Mouse (Mus musculus) bone marrow macrophage, adult 2 months (primary cell): ENCODE data around the gene Thegl. TPM values are rescaled to one million over a fixed set of nuclear protein-coding genes. Genes with fewer than 3 reads are reported as not detected.
A peak's percentile ranks its signal among the peaks of the same experiment; 100 is the strongest.

Experiments used
- H3K27ac ChIP-seq: 2 replicates; pipeline ENCODE4 v1.5.1; 2012; ENCODE audit warnings: low read depth, low read length; ENCODE audit not compliant: insufficient read depth
- H3K4me1 ChIP-seq: 2 replicates; pipeline ENCODE4 v1.6.1; 2012; ENCODE audit warnings: low read length; ENCODE audit not compliant: control insufficient read depth, insufficient read depth
- H3K4me3 ChIP-seq: 2 replicates; pipeline ENCODE4 v1.5.1; 2012; ENCODE audit warnings: mild to moderate bottlenecking, low read length, moderate library complexity; ENCODE audit not compliant: insufficient read depth
- CTCF ChIP-seq: IDR thresholded peaks from 2 replicates; pipeline ENCODE4 v1.5.1; 2012; ENCODE audit warnings: low read depth, mild to moderate bottlenecking, low read length, moderate library complexity
- POLR2A ChIP-seq: IDR thresholded peaks from 2 replicates; pipeline ENCODE4 v1.6.1; 2012; ENCODE audit warnings: mild to moderate bottlenecking, low read depth, low read length, borderline replicate concordance
- polyA plus RNA-seq: library from polyadenylated mRNA; stranded (reverse); fragments of >200 nt; gene quantifications from 2 replicates; pipeline ENCODE4 v1.2.4, GENCODE M21; 2012; ENCODE audit not compliant: missing spikeins, insufficient read depth, insufficient read length

Gene Thegl
- polyA plus RNA-seq, 1 experiment, result not detected

DNA sequence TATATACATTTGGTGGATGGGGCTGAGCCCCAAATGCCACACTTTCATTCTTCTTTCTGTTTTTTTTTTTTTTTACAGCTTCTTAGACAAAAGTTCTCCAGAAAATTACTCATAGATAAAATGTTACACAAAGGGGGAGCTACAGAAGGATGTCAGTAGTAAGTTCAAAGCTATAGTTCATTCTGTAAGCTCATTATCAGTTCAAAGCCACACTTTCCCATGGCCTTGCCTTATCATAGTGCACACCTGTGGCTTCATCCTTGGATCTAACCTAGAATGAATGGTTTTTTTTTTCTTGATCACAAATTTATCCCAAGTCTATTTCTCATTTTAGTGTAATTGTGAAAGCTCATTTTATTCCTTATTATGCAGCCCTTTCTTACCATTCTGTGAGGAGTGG, 23.6 kb downstream of the Thegl start:
- Histone ChIP-seq H3K4me3 (no peak overlapping the region), H3K27ac (no peak overlapping the region), H3K4me1 (no peaks in the 10 kb centered on the region)
- TF ChIP-seq CTCF (no peak), POLR2A (no peak)

DNA sequence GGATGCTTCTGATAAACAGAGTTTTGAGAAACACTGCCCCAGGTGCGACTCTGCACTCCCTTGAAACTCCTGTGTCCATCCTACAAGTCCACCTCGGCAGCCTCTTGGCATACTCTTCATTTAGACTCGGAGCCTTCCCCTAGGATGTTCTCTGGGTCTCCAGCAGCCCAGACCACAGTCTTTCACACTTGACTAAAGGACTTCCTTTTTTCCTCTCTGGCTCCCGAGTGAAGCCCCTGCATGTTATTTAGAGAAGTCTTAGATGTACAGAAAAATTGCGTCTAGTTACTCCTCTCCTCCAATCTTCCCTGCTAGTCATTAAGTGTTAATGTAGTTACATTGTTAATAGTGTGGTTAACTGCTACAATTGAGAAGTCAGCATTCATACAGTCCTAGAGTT, 28.5 kb downstream of the Thegl start:
- Histone ChIP-seq H3K4me1 (no peaks in the 10 kb centered on the region), H3K4me3 (no peak overlapping the region), H3K27ac (no peak overlapping the region)
- no peak for TF ChIP-seq CTCF
- TF ChIP-seq POLR2A, result no peak

- no peak overlapping the region for H3K27ac ChIP-seq
- TF ChIP-seq POLR2A, result no peak
- TF ChIP-seq CTCF, result no peak
- H3K4me1 ChIP-seq, result no peaks in the 10 kb centered on the region
- H3K4me3 ChIP-seq, result no peak overlapping the region
Measured at GRCm38 (mm10) chr5:77052616-77053015, 36.8 kb downstream of the Thegl start.

DNA sequence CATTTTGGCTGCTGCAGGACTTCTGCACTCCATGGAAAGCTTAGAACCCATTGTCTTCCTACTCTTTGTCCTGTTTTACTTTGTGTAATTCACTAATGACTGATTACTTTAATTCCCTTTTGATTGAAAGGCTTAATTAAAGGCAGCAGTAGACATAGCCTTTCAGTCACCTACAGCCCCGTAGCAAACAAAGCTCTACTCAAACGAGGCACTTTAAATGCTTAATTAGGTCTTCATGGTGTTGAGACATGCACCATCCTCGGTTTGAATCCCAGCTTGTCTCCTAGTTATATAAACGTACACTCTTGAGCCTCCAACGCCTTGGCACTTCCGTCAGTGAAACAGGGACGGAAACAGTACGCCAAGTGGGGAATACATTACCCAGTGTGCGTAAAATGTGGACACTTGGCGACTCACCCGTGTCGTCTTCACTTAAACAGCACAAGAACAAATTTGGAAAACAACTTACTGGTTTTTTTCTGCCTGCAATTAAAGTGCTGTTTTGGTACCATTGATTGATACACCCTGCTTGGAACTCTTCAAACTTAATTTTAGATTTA, 41.1 kb downstream of the Thegl start:
- H3K4me1 ChIP-seq, result no peaks in the 10 kb centered on the region
- H3K4me3 ChIP-seq, result no peak overlapping the region
- no peak overlapping the region for H3K27ac ChIP-seq
- TF ChIP-seq CTCF, result no peak
- TF ChIP-seq POLR2A, result no peak

DNA sequence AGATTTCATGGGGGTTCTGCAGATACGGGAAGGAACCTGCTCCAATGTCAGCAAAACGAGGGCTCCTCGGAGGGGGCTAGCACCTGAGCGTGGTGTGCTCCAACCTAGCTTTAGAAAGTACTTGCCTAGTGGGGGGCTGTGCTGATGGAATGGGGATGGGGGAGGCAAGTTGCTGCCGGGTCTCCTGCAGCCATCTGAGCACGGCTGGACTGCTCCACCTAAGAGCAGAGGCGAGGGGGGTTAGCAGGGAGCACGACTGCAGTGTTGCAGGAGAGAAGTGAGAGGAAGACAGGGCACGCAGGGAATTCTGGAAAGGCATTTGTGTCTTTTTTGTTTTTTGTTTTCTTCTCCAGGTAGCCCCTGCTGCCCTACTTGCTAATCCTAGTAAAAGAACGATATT, 44.5 kb downstream of the Thegl start:
- Histone ChIP-seq H3K4me3 (no peak overlapping the region), H3K4me1 (no peaks in the 10 kb centered on the region), H3K27ac (no peak overlapping the region)
- TF ChIP-seq CTCF (no peak), POLR2A (no peak)

GRCm38 (mm10) chr5:77061372-77062038, 45.7 kb downstream of the Thegl start:
- Histone ChIP-seq H3K4me1 (no peaks in the 10 kb centered on the region), H3K4me3 (no peak overlapping the region), H3K27ac (no peak overlapping the region)
- TF ChIP-seq POLR2A, result no peak
- TF ChIP-seq CTCF, result peak; percentile 72

DNA sequence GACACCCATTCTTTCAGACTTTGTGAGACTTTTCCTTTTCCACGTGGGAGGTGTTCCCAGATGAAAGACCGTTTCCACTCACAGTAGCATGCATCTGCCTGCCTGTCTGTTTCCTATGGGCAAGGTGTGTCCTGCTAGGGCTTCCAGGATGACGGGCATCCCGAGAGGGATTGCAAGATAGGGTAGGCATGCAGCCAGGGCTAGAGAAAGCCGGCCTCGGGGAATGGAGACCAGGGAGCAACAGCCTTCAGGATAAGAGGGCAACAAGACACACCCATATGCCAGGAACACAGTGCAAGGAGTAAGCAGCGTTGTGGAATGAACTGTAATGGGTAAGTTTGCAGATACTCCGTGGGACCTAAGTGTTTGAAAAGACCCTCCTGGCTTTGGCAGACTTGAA, 51.5 kb downstream of the Thegl start:
- no peak overlapping the region for H3K27ac ChIP-seq
- H3K4me1 ChIP-seq, result no peaks in the 10 kb centered on the region
- TF ChIP-seq CTCF (no peak), POLR2A (no peak)
- no peak overlapping the region for H3K4me3 ChIP-seq

DNA sequence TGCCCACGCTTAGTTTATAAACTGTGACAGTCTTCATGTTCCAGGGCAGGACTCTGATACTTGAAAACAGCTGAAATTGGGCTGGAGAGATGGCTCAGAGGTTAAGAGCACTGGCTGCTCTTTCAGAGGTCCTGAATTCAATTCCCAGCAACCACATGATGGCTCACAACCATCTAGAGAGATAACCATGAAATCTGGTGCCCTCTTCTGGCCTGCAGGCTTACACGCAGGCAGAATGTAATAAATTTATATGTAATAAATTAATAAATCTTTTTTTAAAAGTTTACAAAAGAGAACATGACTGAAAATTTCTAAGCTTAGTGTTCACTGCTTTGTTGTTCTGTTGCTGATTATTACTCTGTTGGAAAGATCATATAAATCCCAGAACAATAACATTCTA, 55.2 kb downstream of the Thegl start:
- Histone ChIP-seq H3K27ac (no peak overlapping the region), H3K4me1 (no peaks in the 10 kb centered on the region)
- no peak for TF ChIP-seq POLR2A

DNA sequence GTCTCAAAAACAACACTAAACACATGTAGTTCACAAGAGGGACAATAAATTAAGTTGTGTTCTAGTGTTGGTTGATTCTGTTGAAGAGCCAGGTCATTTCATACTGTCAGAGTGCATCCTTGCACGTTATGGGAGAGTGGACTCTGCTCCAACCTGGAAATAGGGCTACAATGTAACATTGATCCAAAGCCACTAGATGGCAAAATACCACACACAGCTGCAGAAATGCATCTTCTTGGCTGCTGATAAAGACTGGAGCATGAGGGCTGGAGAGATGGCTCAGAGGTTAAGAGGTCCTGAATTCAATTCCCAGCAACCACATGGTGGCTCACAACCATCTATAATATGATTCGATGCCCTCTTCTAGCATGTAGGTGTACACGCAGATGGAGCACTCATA, 55.8 kb downstream of the Thegl start:
- TF ChIP-seq POLR2A, result no peak
- no peak for TF ChIP-seq CTCF
- no peak overlapping the region for H3K27ac ChIP-seq
- H3K4me3 ChIP-seq, result no peak overlapping the region
- H3K4me1 ChIP-seq, result no peaks in the 10 kb centered on the region

More for the DNA sequence above, 55.2 kb downstream of the Thegl start:
- H3K4me3 ChIP-seq, result no peak overlapping the region

DNA sequence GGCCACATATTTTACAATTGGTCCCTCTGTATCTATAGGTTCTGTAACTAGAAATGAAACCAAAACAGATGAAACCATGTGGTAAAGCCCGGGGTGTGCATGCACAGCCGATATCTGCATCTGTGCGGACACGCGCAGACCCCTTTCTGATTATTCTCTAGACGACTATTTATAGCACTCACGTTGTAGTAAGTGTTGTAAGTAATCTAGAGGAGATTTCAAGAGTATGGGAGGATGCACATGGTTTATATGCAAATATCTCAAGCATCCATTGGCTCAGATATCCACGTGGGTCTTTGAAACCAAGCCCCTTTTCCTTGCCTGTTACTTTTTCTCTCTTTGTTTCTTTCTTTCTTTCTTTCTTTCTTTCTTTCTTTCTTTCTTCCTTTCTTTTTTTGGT, 58.0 kb downstream of the Thegl start:
- Histone ChIP-seq H3K4me1 (no peaks in the 10 kb centered on the region), H3K27ac (no peak overlapping the region), H3K4me3 (no peak overlapping the region)
- TF ChIP-seq CTCF (no peak), POLR2A (no peak)

- no peak for TF ChIP-seq CTCF
- Histone ChIP-seq H3K4me1 (no peaks in the 10 kb centered on the region), H3K27ac (no peak overlapping the region), H3K4me3 (no peak overlapping the region)
Measured at GRCm38 (mm10) chr5:77074914-77075313, 59.1 kb downstream of the Thegl start.
